Mouse (Mus musculus) layer of hippocampus, adult 8-10 months (tissue): ENCODE data around the gene Frmd4b. TPM values are rescaled to one million over a fixed set of nuclear protein-coding genes. Genes with fewer than 3 reads are reported as not detected.

Experiments
- DNase-seq, 2 experiments: peaks; one replicate each; pipeline ENCODE4 v3.0.0; 2022; ENCODE audit warnings: low spot score in 2 of 2
- total RNA-seq, 4 experiments: library from RNA; stranded (reverse); gene quantifications; 2 replicates each; pipeline ENCODE4 v1.2.4; 2022

Frmd4b gene
- total RNA-seq, 4 experiments from 2014 or later: 30.6 to 39.0 (median 34.4) TPM

- DNase-seq: no peak
Observed at GRCm38 (mm10) chr6:97321156-97321555, 296.2 kb downstream of the Frmd4b start.

- no peak for DNase-seq
Observed at GRCm38 (mm10) chr6:97319081-97319480, 298.3 kb downstream of the Frmd4b start.

DNA sequence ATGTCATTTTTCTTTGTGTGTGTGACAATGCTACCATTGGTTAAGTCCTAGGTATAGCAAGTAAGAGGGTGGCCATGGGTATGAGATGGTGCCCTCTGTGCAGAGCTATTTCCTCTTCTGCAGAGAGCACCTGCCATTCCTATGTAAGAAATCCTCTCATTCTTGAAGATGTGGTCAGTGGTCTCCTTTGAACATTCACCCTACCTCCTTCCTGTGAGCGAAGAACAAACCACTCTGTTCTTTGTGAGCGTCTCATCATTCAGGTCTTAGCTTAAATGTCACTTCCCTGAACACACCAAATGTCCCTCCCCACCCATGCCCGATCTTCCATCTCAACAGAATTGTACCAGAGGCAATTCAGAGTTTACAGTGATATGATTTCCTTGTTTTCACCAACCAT, 299.4 kb downstream of the Frmd4b start:
- DNase-seq: no peak

DNA sequence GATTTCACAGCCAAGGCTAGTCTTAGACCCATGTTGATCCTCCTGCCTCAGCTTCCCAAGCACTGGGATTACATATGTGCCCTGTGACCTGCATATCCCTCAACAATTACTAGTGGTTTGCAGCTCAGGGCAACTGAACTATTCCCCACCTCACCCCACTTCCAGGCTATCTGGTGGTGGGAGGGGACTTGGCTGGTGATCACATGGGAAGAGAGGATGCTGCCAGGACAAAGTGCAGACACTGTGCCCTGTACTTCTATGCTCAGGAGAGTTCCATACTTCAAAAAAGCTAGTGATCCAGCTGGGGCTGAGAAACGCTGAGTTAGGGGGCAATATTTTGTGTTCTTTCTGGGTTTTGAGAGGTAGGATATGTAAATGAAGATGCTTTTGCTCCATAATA, 300.6 kb downstream of the Frmd4b start:
- no peak for DNase-seq

DNA sequence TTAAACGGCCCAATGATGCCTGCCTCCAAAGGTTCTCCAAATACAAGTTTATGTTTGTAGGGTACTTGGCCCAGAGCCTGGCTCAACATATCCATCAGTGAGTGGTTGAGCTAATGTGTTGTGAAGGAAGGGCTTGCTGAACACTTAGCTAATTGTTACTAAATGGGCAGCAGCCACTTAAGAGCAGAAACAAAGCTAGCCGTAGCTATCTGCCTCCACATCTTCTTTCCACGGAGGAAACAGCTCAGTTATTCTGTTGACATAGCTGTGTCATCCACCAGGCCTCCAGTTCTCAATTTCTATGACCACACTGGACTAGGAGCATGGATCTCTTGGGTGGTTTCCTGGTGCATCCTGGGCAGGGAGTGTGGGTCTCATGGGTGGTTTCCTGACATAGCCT, 302.0 kb downstream of the Frmd4b start:
- no peak for DNase-seq

GRCm38 (mm10) chr6:97312545-97312939, 304.8 kb downstream of the Frmd4b start:
- no peak for DNase-seq

- no peak for DNase-seq
Observed at GRCm38 (mm10) chr6:97311599-97312544, 305.5 kb downstream of the Frmd4b start.

DNA sequence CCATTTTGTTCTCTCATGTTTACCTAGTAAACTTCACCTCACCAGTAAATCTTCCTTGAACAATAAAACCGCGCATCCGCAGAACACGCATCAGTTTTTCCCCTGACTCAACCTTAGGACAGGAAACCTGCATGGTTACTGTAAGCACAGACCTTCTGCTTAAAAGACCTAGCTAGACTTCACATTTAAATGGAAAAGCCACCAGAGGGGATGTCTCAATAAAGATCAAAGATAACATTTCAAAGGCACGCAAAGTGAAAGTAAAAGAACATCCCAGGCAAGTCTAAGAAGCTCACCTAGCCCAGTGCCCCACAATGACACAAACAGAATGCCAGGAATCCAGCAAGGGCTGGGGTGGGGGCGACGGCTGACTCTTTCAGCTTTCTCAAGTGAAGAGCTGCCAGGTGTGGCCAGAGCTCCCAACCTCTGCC, 306.4 kb downstream of the Frmd4b start:
- no peak for DNase-seq

GRCm38 (mm10) chr6:97309161-97309560, 308.2 kb downstream of the Frmd4b start:
- no peak for DNase-seq

DNA sequence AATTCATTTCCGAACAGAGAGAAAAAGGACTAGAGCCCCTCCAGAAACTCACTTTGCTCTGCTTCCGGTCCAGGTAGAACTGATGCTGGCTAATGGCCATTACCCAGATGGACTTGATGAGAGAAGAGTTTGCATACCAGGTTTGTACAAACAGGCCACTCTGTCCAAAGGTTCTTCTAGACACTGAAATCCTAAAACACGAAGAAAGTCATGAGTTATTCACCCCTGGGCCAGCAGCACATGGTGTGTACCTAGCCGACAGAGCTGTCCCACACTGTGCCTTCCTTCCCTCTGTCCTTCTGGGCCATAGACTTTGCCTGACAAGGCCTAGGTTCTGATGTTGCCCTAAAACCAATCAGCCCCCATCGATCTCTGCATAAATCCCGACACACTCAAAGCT, 308.8 kb downstream of the Frmd4b start:
- no peak for DNase-seq

DNA sequence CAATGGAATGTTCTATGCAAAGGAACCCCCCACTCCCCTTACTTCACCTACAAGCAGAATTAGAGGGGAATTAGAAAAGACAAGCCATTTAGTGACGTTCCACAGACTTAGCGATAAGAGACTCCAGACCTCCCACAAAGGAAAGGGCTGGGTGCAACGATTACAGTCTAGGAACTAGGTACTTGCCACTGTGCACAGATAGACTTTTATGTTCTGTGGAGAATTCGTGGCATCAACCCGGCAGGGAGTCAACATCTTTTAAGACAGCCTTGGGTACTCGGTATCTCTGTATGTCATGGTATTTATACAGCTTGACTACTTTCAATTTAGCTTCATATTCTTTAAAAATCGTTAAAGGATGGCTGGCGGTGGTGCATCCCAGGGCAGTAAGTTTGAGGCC, 310.1 kb downstream of the Frmd4b start:
- DNase-seq: no peak

DNA sequence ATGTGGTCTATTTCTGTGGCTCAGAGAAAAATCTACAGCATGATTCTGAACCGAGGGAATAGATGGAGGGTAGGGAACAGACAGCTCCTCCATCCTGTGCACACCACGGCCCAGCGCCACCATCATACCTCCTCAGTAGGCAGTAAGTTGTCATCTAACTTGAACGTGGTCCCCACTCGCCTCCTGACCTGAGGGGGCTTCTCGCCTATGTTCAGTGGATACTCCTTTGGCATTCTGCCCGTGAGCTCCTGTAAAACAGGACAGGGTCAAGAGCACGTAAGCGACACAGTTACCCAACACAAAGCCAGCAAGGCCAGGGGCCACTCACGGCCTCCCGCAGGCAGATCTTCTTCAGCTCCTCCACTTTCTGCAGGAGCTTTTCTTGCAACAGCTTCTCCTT, 311.0 kb downstream of the Frmd4b start:
- DNase-seq: no peak

DNA sequence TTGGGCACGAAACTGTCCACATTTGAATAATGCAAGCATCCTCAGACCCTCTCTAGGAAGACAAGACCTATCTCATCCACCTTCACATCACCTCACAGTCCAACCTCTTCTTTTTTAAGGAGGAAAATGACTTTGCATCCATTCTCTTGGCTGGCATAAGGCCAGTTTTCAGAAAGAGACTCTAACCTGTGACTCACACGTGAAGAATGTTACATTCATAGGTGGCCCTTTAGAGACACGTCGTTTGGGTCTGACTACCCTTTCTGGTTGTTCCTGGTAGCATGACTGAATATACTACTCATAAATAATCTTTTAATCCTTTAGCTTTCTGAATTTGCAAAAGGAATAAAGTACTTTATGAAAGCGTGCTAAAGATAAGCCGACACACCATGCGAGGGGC, 311.9 kb downstream of the Frmd4b start:
- no peak for DNase-seq

DNA sequence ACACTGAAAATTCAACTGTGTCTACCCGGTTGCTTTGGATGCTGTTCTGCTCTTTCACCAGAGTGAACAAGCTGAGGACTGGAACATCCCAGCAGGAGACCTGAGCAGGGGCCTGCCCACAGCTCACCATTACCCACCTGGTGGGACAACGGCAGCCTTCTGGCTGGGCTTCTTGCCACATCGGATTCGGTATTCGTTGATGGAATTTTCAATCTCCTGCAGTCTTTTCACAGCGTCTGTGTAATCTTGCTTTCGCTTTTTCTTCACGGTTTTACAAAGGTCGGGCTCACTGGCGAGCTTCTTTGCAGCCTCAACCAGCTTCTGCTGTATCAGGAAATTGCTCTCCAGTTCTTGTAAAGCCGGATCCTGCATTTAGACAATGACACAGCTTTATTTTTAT, 312.3 kb downstream of the Frmd4b start:
- no peak for DNase-seq

DNA sequence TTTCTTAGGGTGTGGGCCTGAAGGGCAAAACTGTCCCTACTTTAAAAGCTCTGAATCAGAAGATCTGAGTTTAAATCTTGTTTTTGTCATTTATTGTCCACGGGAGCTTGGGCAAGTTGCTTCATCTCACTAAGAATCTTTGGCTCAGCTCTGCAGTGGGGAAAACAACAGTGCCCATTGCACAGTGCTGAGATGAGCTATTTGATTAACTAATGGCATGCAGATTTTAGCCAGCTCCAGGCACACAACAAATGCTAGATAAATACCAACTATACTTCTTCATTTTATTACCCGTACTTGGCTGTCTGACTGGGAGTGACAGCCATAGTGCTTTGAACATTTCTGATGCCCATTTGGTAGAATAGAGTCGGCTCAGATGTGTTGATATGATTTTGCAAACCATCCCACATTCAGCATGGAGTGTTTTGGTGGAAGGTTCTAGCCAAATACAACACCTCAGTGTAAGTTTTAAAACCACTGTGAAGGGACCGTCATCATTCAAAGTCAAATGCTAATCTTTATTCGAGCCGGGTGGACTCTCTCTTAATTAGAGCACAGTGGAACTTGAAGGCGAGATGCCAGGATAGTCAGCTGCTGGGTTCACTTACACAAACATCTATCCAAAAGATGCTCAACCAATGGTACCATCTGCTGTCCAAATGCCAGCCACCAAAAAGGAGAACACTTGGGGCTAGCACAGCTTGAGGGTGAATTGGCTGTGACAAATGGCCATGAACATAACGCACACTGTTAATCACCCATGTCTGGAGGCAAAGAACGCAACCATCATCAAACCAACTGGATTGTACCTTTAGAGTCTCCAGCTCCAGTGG, 313.8 kb downstream of the Frmd4b start:
- DNase-seq: peak; percentile 38 to 63

GRCm38 (mm10) chr6:97302303-97302702, 315.0 kb downstream of the Frmd4b start:
- DNase-seq: no peak

DNA sequence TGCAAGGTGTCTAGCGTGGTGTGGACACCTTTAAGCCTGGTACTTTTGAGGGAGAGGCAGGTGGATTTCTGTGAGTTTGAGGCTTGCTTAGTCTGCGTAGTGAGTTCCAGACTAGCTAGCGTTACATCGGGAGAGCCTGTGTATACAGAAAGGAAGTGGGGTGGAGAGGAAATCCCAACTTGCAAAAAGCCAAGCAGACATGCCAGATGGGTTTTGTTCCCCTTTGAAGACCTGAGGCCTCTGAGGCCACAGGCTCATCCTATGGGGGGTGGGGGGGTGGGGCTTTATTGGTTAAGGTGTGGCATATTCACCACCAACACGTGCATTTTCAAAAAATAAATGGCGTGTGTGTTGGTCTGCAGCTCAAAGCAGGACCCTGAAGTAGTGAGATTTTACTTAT, 316.7 kb downstream of the Frmd4b start:
- DNase-seq: no peak

- DNase-seq: no peak
Observed at GRCm38 (mm10) chr6:97300180-97300579, 317.2 kb downstream of the Frmd4b start.

DNA sequence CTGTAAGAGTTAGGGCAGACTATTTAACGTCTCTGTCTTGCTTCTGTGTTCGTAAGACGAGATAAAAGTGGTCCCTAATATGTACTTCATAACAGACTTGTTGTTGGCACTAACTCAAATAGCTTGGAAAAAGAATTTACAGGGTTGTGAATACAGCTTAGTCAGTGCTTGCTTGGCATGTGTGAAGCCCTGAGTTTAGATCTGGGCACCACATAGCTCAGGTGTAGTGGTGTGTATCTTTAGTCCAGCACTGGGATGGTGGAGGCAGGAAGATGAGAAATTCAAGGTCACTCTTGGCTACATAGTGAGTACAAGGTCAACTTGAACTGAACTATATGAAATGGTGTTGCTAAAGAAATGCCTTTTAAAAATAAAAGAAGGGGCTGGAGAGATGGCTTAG, 320.2 kb downstream of the Frmd4b start:
- no peak for DNase-seq

GRCm38 (mm10) chr6:97295866-97296527, 321.3 kb downstream of the Frmd4b start:
- DNase-seq: no peak

GRCm38 (mm10) chr6:97295416-97295815, 321.9 kb downstream of the Frmd4b start:
- no peak for DNase-seq
